Mouse (Mus musculus) lung, adult 18-20 months (tissue): ENCODE measurements around the gene Exoc2.

Experiments used
- DNase-seq, 2 experiments: peaks; one replicate each; pipeline ENCODE4 v3.0.0; 2022; ENCODE audit warnings: mixed read lengths in 2 of 2

Exoc2 gene

DNA sequence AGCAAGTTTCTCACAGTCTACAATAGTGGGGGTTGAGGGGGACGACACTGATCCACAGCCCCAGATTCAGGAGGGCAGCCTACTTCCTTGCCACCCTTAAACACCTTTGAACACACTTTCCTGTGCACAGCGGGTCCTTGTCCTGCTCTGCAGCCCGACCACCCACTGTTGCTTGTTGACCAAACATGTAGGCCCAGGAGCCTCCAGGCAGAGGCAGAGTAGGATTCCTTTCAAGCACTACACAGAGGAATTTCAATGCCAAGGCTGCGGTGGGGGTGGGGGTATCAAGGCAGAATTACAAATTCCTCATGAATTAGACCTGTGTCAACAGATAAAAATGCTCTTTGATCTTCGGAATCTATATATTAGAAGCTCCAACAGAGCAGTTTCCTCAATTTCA, 82.7 kb downstream of the Exoc2 start:
- DNase-seq = no peak

DNA sequence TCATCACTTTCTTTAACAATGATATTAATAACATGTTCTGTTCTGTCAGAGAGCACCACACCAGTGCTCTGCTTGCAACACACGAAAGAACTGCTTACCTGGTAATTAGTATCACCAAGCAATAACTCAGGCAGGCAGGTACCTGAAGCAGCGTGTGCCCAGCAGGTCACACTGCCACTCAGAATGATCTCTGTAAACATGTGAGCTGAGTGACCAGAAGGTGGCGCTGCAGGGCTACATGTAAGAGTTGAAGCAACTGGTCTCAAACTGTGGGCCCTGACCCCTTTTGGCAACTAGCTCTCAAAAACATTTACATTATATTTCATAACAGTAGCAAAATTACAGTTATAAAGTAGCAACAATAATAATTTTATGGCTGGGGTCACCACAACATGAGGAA, 85.4 kb downstream of the Exoc2 start:
- DNase-seq = peak; percentile 63 to 77

DNA sequence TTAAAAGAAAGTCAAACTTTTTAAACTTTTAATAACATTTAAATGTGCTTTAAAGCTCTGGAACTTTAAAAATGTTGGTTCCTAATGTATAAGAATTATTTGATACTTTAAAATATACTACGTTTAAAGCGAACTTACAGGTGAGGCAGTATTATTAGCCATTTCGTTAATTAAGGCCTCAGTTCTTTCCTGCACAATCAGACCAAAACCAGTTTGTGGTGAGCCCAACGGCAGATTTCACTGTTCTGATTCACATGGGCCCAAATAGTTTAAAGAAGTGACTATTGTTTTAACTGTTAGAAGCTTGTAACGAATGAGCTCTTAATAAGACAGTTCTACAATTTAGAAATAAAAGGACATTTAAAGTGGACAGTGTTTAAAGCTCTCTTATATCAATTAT, 93.6 kb downstream of the Exoc2 start:
- DNase-seq = no peak

- no peak for DNase-seq
Measured at GRCm38 (mm10) chr13:30879871-30880270, 94.0 kb downstream of the Exoc2 start.

DNA sequence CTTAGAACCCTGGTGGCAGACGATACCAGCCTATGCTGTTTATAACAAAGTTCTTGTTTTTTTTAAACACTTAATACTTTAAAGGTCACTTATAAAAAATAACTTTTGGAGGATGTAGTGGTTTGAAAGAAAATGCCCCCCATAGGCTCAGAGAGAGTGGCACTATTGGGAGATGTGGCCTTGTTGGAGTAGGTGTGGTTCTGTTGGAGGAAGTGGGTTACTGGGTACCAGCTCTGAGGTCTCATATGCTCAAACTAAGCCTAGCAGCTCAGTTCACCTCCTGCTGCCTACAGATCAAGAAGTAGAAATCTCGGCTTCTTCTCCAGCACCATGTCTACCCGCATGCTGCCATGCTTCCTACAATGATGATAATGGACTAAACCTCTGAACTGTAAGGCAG, 98.1 kb downstream of the Exoc2 start:
- no peak for DNase-seq

GRCm38 (mm10) chr13:30873472-30873871, 100.4 kb downstream of the Exoc2 start:
- no peak for DNase-seq

GRCm38 (mm10) chr13:30865486-30865885, 108.4 kb downstream of the Exoc2 start:
- DNase-seq = no peak

GRCm38 (mm10) chr13:30864042-30864441, 109.9 kb downstream of the Exoc2 start:
- DNase-seq = no peak

GRCm38 (mm10) chr13:30858421-30858820, 115.5 kb downstream of the Exoc2 start:
- no peak for DNase-seq

DNA sequence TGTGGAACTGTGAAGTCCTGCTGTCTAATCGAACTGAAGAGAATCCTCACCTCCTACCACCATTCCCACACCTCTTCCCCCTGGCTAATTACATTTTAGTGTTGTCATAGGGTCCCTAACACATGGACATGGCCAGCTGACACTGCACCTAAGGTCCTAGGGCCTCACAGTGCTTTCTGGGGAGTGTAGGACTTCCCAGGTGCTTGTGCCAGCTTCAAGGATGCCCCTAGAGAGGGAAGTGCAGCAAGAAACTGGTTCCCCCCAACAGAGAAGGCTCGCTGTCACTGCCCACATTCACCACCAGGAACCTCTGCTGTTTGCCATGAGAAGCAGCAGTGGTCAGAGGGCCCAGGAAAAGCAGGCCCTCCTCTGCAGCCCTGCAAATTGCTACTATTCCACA, 123.2 kb downstream of the Exoc2 start:
- no peak for DNase-seq

GRCm38 (mm10) chr13:30848001-30848400, 125.9 kb downstream of the Exoc2 start:
- DNase-seq = peak in 1 of 2 experiments; percentile 21

- no peak for DNase-seq
Measured at GRCm38 (mm10) chr13:30846506-30846905, 127.4 kb downstream of the Exoc2 start.

- DNase-seq = no peak
Measured at GRCm38 (mm10) chr13:30843049-30843448, 130.8 kb downstream of the Exoc2 start.

DNA sequence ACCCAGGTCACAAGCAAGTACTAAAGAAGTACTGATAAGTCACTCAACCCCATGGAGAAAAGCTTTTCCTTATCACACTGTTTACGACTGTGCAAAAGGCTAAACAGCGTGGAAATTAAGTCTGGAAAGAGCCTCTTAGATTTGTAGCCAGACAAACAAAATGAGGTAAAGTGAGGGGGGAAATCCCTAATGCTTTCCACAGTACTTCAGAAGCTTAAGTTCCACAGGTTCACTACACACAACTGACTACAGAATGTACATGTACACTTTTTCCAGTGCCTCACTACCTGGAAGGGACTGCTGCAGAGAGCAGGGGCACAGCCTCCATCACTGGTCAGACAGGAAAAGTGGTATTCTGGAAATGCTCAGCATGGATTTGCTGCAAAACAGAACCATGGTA, 132.1 kb downstream of the Exoc2 start:
- DNase-seq = no peak

GRCm38 (mm10) chr13:30841306-30841705, 132.6 kb downstream of the Exoc2 start:
- no peak for DNase-seq

DNA sequence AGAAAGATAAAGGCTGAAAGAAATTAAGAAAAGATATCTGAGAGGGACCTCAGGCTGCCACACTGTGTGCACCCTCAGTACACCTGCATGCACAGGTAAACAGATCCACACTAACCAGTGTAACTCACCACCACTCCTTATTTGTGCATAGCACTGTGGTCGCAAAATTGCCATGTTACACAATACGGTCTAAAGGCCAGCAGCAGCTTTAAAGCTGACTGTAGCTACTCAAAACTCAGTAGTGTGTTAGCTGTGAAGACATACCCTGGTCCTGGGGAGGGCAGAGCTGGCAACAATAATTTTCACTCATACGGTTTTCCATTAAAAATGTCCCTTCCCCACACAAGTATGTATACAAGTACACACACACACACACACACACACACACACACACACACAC, 133.2 kb downstream of the Exoc2 start:
- no peak for DNase-seq

DNA sequence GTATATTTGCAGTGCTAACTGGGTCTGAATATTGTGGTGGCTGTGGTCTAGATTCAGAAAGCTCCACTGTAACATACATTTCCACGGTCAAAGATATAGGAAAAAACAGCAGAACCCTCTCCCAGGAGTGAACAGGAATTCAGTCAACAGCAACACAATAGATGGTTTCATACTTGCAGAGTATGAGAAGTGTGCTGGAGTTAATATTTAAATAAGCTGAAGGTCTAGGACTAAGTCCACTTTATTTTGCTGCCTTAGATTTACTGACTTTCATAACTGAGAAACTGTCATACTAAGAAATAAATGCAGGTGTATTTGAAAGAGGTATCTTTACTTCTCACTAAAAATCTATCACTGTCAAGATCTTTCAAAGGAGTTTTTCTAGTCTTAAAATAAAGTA, 137.6 kb downstream of the Exoc2 start:
- no peak for DNase-seq

DNA sequence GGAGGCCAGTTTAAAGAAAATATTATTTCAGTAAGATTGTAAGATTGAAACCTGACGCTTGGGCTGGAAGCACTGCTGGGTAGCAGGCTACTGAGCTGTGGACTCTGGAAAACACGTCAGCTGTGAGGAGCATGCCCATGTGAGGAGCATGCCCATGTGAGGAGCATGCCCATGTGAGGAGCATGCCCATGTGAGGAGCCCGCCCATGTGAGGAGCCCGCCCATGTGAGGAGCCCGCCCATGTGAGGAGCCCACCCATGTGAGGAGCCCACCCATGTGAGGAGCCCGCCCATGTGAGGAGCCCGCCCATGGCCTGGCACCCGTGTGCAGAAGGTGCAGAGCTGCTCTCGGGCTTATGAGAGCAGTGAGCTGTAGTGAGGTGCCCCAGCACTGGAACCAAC, 139.0 kb downstream of the Exoc2 start:
- DNase-seq = no peak

GRCm38 (mm10) chr13:30834349-30834748, 139.5 kb downstream of the Exoc2 start:
- DNase-seq = no peak

GRCm38 (mm10) chr13:30833476-30834149, 140.3 kb downstream of the Exoc2 start:
- DNase-seq = no peak

DNA sequence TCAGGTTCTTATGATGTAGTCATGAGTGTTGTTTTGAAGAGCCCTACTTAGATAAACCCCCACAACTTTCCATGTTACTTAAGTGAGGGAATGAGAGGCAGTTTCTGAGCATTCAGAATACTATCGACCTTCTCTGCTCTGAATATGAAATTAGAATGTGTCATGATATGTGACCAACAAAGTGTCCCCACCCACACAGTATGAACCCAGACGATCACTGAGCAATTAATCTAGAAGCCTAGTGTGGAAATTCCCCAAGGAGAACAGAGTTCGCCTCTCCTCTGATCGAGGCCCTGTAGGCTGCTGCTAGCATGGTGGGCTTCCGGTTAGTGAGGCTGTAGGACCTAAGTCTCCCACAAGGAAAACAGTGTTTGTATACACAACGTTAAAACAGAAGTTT, 142.5 kb downstream of the Exoc2 start:
- DNase-seq = no peak

GRCm38 (mm10) chr13:30826511-30826910, 147.4 kb downstream of the Exoc2 start:
- DNase-seq = no peak

GRCm38 (mm10) chr13:30824903-30825302, 149.0 kb downstream of the Exoc2 start:
- DNase-seq = no peak

- no peak for DNase-seq
Measured at GRCm38 (mm10) chr13:30820555-30820954, 153.3 kb downstream of the Exoc2 start.

GRCm38 (mm10) chr13:30819891-30820290, 154.0 kb downstream of the Exoc2 start:
- no peak for DNase-seq
